ENCODE assay signal across 20 mouse cellular contexts in genomic region chr1:191257351-191257771, GRCm38 (mm10). TPM values are rescaled to one million over a fixed set of nuclear protein-coding genes. Genes with fewer than 3 reads are reported as not detected.
DNase-seq lines count a peak whose midpoint lies in the region; ATAC-seq and TF ChIP-seq lines count a peak whose summit lies in the region.
"Had no signal": no experiment of that assay in that cellular context is flagged by ENCODE, and none has a peak within 500 bp of the region (broad histone marks: within the 10 kb centered on the region; RNA-seq: fewer than 3 reads in every experiment).

No protein-coding gene starts in this region.

- peak overlapping the region; percentile 29; the same call in 1 of the 2 replicates for H3K27ac ChIP-seq in heart, embryonic 13.5 days (replicated peaks)
- 0 out of 2 replicates have a peak overlapping the region, but pooled peaks have one; percentile 51 for H3K27ac ChIP-seq in kidney, postnatal 0 days
- H3K27ac ChIP-seq in macrophage = peak overlapping the region; percentile 76; the same call in 1 of the 2 replicates
- H3K27ac ChIP-seq: embryonic facial prominence, embryonic 15.5 days; forebrain, embryonic 13.5 days; midbrain, embryonic 10.5 days; neural tube, embryonic 12.5 days had no signal

- no peaks in the 10 kb centered on the region for H3K79me2 ChIP-seq in macrophage (ENCODE audit: inconsistent target)

- H3K4me2 ChIP-seq in heart, embryonic 13.5 days = no peak overlapping the region
- no peak overlapping the region for H3K4me2 ChIP-seq in kidney, postnatal 0 days (ENCODE audit: low read length)
- H3K4me2 ChIP-seq: embryonic facial prominence, embryonic 15.5 days; forebrain, embryonic 13.5 days; neural tube, embryonic 12.5 days had no signal

- 41% methylated on average over 3 of the region's 3 CpGs for WGBS in heart, embryonic 13.5 days
- WGBS in kidney, postnatal 0 days = 66% methylated on average over 3 of the region's 3 CpGs
- WGBS in macrophage (ENCODE audit: missing documents) = 78% methylated on average over 3 of the region's 3 CpGs

- 0 out of 2 replicates have a peak, but pooled peaks cover 5% of the 10 kb centered on the region for H3K27me3 ChIP-seq in heart, embryonic 13.5 days (replicated peaks)
- H3K27me3 ChIP-seq in kidney, postnatal 0 days (ENCODE audit: insufficient read depth, low read length) = no peaks in the 10 kb centered on the region
- H3K27me3 ChIP-seq: embryonic facial prominence, embryonic 15.5 days; neural tube, embryonic 12.5 days had no signal

- TF ChIP-seq CTCF in kidney, postnatal 0 days (IDR thresholded peaks at IDR 0.05; ENCODE audit: low read depth) = no peak

- H3K4me3 ChIP-seq in heart, embryonic 13.5 days = no peak overlapping the region
- H3K4me3 ChIP-seq in kidney, postnatal 0 days (replicated peaks; ENCODE audit: low read depth, low read length) = no peak overlapping the region
- no peak overlapping the region for H3K4me3 ChIP-seq in macrophage (ENCODE audit: inconsistent target)
- H3K4me3 ChIP-seq: embryonic facial prominence, embryonic 15.5 days; forebrain, embryonic 13.5 days; midbrain, embryonic 10.5 days; neural tube, embryonic 12.5 days had no signal

- no peak for ATAC-seq in heart, embryonic 13.5 days (ENCODE audit: extremely low read depth, insufficient number of reproducible peaks, low FRiP score, low TSS enrichment)
- no peak for ATAC-seq in kidney, postnatal 0 days (replicated peaks; ENCODE audit: low FRiP score, low read depth)
- ATAC-seq: forebrain, embryonic 13.5 days; inflammation-experienced regulatory T-cells, adult 6 months had no signal

- H3K4me1 ChIP-seq in heart, embryonic 13.5 days = peaks cover 35% of the 10 kb centered on the region
- H3K4me1 ChIP-seq in kidney, postnatal 0 days (replicated peaks; ENCODE audit: insufficient read depth, low read length) = no peaks in the 10 kb centered on the region
- H3K4me1 ChIP-seq: forebrain, embryonic 13.5 days had no signal

- H3K36me3 ChIP-seq in heart, embryonic 13.5 days = no peaks in the 10 kb centered on the region
- no peaks in the 10 kb centered on the region for H3K36me3 ChIP-seq in kidney, postnatal 0 days (ENCODE audit: insufficient read depth, low read length)
- no peaks in the 10 kb centered on the region for H3K36me3 ChIP-seq in macrophage (ENCODE audit: inconsistent target)
- H3K36me3 ChIP-seq: embryonic facial prominence, embryonic 15.5 days; midbrain, embryonic 10.5 days; neural tube, embryonic 12.5 days had no signal

- H3K9me3 ChIP-seq in heart, embryonic 13.5 days = no peaks in the 10 kb centered on the region
- no peaks in the 10 kb centered on the region for H3K9me3 ChIP-seq in kidney, postnatal 0 days (replicated peaks; ENCODE audit: low read length)
- H3K9me3 ChIP-seq: embryonic facial prominence, embryonic 15.5 days; forebrain, embryonic 13.5 days; midbrain, embryonic 10.5 days; neural tube, embryonic 12.5 days had no signal

- no peak for DNase-seq in heart, adult 8-10 months (ENCODE audit: low spot score)
- DNase-seq in kidney, postnatal 0 days (ENCODE audit: low spot score) = no peak
- DNase-seq in kidney, postnatal 4 days = no peak
- peak; percentile 32 for DNase-seq in adrenal gland, postnatal 25 days
- DNase-seq in layer of hippocampus, postnatal 36 days = no peak
- DNase-seq in spleen, postnatal 10 days (ENCODE audit: low spot score in 2 of 2) = no peak
- DNase-seq: cerebellum, adult 8-10 months; layer of hippocampus, adult 9-11 months; lung, adult 2 months; lung, postnatal 36 days; right cerebral cortex, postnatal 25 days; thymus, postnatal 4 days had no signal

- H3K9ac ChIP-seq in heart, embryonic 13.5 days = no peak overlapping the region
- H3K9ac ChIP-seq in kidney, postnatal 0 days (ENCODE audit: low read depth, low read length) = no peak overlapping the region
- H3K9ac ChIP-seq: embryonic facial prominence, embryonic 15.5 days; forebrain, embryonic 13.5 days; neural tube, embryonic 12.5 days had no signal

RNA-seq across cellular contexts. Expression of gene Atf3, which starts 39.5 kb away (rescaled TPM):
- polyA plus RNA-seq in heart, embryonic 13.5 days (2015; fragmentation: Nextera tagmentation; extraction: Ambion mirVana) = 14.0 and 15.2 TPM in 2 replicates
- 10 to 100 TPM in 1 of 4 experiments, 1 to 10 TPM in 3; 3.0 to 10.3 (median 4.2) TPM for total RNA-seq in heart, adult 8-10 months (2022)
- 3.2 and 4.0 TPM in 2 replicates for polyA plus RNA-seq in kidney, postnatal 0 days (2015; fragmentation: Nextera tagmentation; extraction: Ambion mirVana)
- total RNA-seq in adrenal gland, postnatal 25 days (2021) = 0.67 TPM in 1 of 2 replicates, not detected in the other
- 100 to 1,000 TPM in 22 of 26 experiments, 10 to 100 TPM in 4; 71.4 to 886 (median 177) TPM for total RNA-seq in macrophage (2018; cell fraction: chromatin; rRNA removed)
- 1,000 to 10,000 TPM in 3 of 26 experiments, 100 to 1,000 TPM in 23; 230 to 1,349 (median 405) TPM for total RNA-seq in macrophage (2018; cell fraction: cytosol; rRNA removed)
- 1,000 to 10,000 TPM in 2 of 26 experiments, 100 to 1,000 TPM in 24; 130 to 1,042 (median 343) TPM for total RNA-seq in macrophage (2018; cell fraction: nucleus; rRNA removed)
- 201 to 678 TPM (median 211 TPM) in 3 replicates for polyA plus RNA-seq in macrophage (2018)
- 1 to 10 TPM; 1.2 to 1.4 TPM for total RNA-seq in layer of hippocampus, postnatal 36 days (2021)
- polyA plus RNA-seq: inflammation-experienced regulatory T-cells, adult 6 months; testis, adult 2 months had no signal
